In genomic region chr10:42410748-42411537, GRCm38 (mm10) we compare ENCODE assay signal across 9 mouse cellular contexts.
DNase-seq lines count a peak whose midpoint lies in the region; ATAC-seq lines count a peak whose summit lies in the region.
"Had no signal": no experiment of that assay in that cellular context is flagged by ENCODE, and none has a peak within 500 bp of the region (broad histone marks: within the 10 kb centered on the region; RNA-seq: fewer than 3 reads in every experiment).

No protein-coding gene starts in this region.

- DNase-seq in kidney, adult 18-20 months = peak; percentile 34
- peak; percentile 58 to 66 for DNase-seq in cerebellum, postnatal 14 days
- peak; percentile 78 for DNase-seq in lung, postnatal 10 days
- no peak for DNase-seq in urinary bladder, postnatal 25 days (ENCODE audit: low spot score)
- no peak for DNase-seq in c-Kit-positive CD71-positive TER-119-positive erythroid progenitor cells, embryonic 14.5 days (ENCODE audit: low spot score)

- H3K4me3 ChIP-seq in kidney, embryonic 15.5 days (replicated peaks) = no peak overlapping the region
- no peak overlapping the region for H3K4me3 ChIP-seq in hindbrain, embryonic 15.5 days

- H3K9ac ChIP-seq in kidney, embryonic 15.5 days = no peak overlapping the region
- no peak overlapping the region for H3K9ac ChIP-seq in hindbrain, embryonic 15.5 days

- H3K27me3 ChIP-seq in kidney, embryonic 15.5 days = no peaks in the 10 kb centered on the region
- H3K27me3 ChIP-seq in hindbrain, embryonic 15.5 days = no peaks in the 10 kb centered on the region
- H3K27me3 ChIP-seq: Patski had no signal

- H3K4me1 ChIP-seq in kidney, embryonic 15.5 days = no peaks in the 10 kb centered on the region
- peaks cover 8% of the 10 kb centered on the region for H3K4me1 ChIP-seq in hindbrain, embryonic 15.5 days (replicated peaks)

- H3K9me3 ChIP-seq in kidney, embryonic 15.5 days (replicated peaks) = no peaks in the 10 kb centered on the region
- no peaks in the 10 kb centered on the region for H3K9me3 ChIP-seq in hindbrain, embryonic 15.5 days

- no peaks in the 10 kb centered on the region for H3K36me3 ChIP-seq in kidney, embryonic 15.5 days
- no peaks in the 10 kb centered on the region for H3K36me3 ChIP-seq in hindbrain, embryonic 15.5 days

- no peak for ATAC-seq in kidney, embryonic 15.5 days (replicated peaks; ENCODE audit: low FRiP score)
- ATAC-seq in hindbrain, embryonic 15.5 days (ENCODE audit: low FRiP score, low read depth) = peak; percentile 81
- no peak for ATAC-seq in inflammation-experienced regulatory T-cells, adult 6 months
- ATAC-seq: Patski had no signal

- no peak overlapping the region for H3K4me2 ChIP-seq in kidney, embryonic 15.5 days
- no peak overlapping the region for H3K4me2 ChIP-seq in hindbrain, embryonic 15.5 days

- no peak overlapping the region for H3K27ac ChIP-seq in kidney, embryonic 15.5 days
- peak overlapping the region; percentile 72 for H3K27ac ChIP-seq in hindbrain, embryonic 15.5 days (replicated peaks)

- 66% methylated on average over 6 of the region's 6 CpGs for WGBS in kidney, embryonic 15.5 days
- WGBS in hindbrain, embryonic 15.5 days = 65% methylated on average over 6 of the region's 6 CpGs

Comparison
In these comparisons a context has a peak if more than half of its experiments do, and no peak if none do; other contexts are left out.
1. DNase-seq: peak in kidney, adult 18-20 months (single experiment), cerebellum, postnatal 14 days (2 of 2) and lung, postnatal 10 days (single experiment); none in urinary bladder, postnatal 25 days (single experiment) and c-Kit-positive CD71-positive TER-119-positive erythroid progenitor cells, embryonic 14.5 days (single experiment).